Mouse (Mus musculus) liver, embryonic 15.5 days (tissue): ENCODE results near the gene Lipe. TPM values are rescaled to one million over a fixed set of nuclear protein-coding genes. Genes with fewer than 3 reads are reported as not detected.
"Not testable (repeated sequence)": the region's sequence is repeated elsewhere in the genome, so short reads cannot be mapped to it uniquely, and the experiment has no call there.

ENCODE experiments used
- ATAC-seq: fragments of 200-750 bp; cut with Nextera tagmentation; 2 replicates; pipeline ENCODE4 v1.8.0; 2017; ENCODE audit warnings: moderate number of reproducible peaks, mild to moderate bottlenecking, moderate library complexity; ENCODE audit not compliant: insufficient read depth
- H3K27ac ChIP-seq: fragments of 300-500 bp; sonication (generic); replicated peaks from 2 replicates; pipeline ENCODE4 v1.5.1; 2015; ENCODE audit warnings: mild to moderate bottlenecking, inconsistent platforms
- H3K27me3 ChIP-seq: fragments of 300-500 bp; sonication (generic); 2 replicates; pipeline ENCODE4 v1.6.1; 2015; ENCODE audit warnings: mild to moderate bottlenecking, inconsistent platforms
- H3K36me3 ChIP-seq: fragments of 300-500 bp; sonication (generic); replicated peaks from 2 replicates; pipeline ENCODE4 v1.6.1; 2015; ENCODE audit warnings: moderate library complexity, mild to moderate bottlenecking, inconsistent platforms
- H3K4me1 ChIP-seq: fragments of 300-500 bp; sonication (generic); replicated peaks from 2 replicates; pipeline ENCODE4 v1.6.1; 2015; ENCODE audit warnings: inconsistent platforms
- H3K4me2 ChIP-seq: fragments of 300-500 bp; sonication (generic); 2 replicates; pipeline ENCODE4 v1.6.1; 2015; ENCODE audit warnings: moderate library complexity, mild to moderate bottlenecking, inconsistent platforms
- H3K4me3 ChIP-seq: fragments of 300-500 bp; sonication (generic); replicated peaks from 2 replicates; pipeline ENCODE4 v1.5.1; 2015; ENCODE audit warnings: mild to moderate bottlenecking, inconsistent platforms
- H3K9ac ChIP-seq: fragments of 300-500 bp; sonication (generic); 2 replicates; pipeline ENCODE4 v1.6.1; 2015; ENCODE audit warnings: moderate library complexity, mild to moderate bottlenecking, inconsistent platforms
- H3K9me3 ChIP-seq: fragments of 300-500 bp; sonication (generic); replicated peaks from 2 replicates; pipeline ENCODE4 v1.6.1; 2016; ENCODE audit warnings: inconsistent platforms
- WGBS: fragments of 180-500 bp; shearing (Covaris S2); methylation state at CpG from one replicate; pipeline ENCODE4 v1.1.7; 2015; ENCODE audit warnings: mixed read lengths; ENCODE audit not compliant: insufficient replicate concordance; 5-methylcytosine and 5-hydroxymethylcytosine counted together
- polyA plus RNA-seq: library from polyadenylated mRNA; unstranded; fragments of >200 nt; fragmentation: Nextera tagmentation; extraction: Ambion mirVana; gene quantifications from 2 replicates; pipeline ENCODE4 v1.2.1, GENCODE M21; 2015

Lipe gene
- polyA plus RNA-seq, 1 experiment from 2014 or later = 3.4 TPM

GRCm38 (mm10) chr7:25411861-25412260 lies 13.4 kb upstream of the Lipe start:
- Histone ChIP-seq H3K27ac (no peak overlapping the region), H3K27me3 (no peaks in the 10 kb centered on the region), H3K36me3 (no peaks in the 10 kb centered on the region), H3K9me3 (no peaks in the 10 kb centered on the region), H3K4me2 (no peak overlapping the region), H3K9ac (no peak overlapping the region), H3K4me3 (no peak overlapping the region), H3K4me1 (0 out of 2 replicates have a peak, but pooled peaks cover 4% of the 10 kb centered on the region)
- WGBS = 54% methylated on average over 3 of the region's 3 CpGs
- no peak for ATAC-seq

- H3K4me3 ChIP-seq = no peak overlapping the region
- H3K27ac ChIP-seq = no peak overlapping the region
- 0 out of 2 replicates have a peak, but pooled peaks cover 4% of the 10 kb centered on the region for H3K4me1 ChIP-seq
- H3K36me3 ChIP-seq = no peaks in the 10 kb centered on the region
- H3K9me3 ChIP-seq = no peaks in the 10 kb centered on the region
- no peak overlapping the region for H3K9ac ChIP-seq
- no peak overlapping the region for H3K4me2 ChIP-seq
- 54% methylated on average over 1 of the region's 1 CpGs for WGBS
- no peaks in the 10 kb centered on the region for H3K27me3 ChIP-seq
- ATAC-seq = no peak
Measured at GRCm38 (mm10) chr7:25410969-25411615, 12.6 kb upstream of the Lipe start.

- H3K36me3 ChIP-seq = no peaks in the 10 kb centered on the region
- no peak for ATAC-seq
- no peak overlapping the region for H3K4me3 ChIP-seq
- H3K27me3 ChIP-seq = no peaks in the 10 kb centered on the region
- H3K27ac ChIP-seq = no peak overlapping the region
- no peak overlapping the region for H3K4me2 ChIP-seq
- no peak overlapping the region for H3K9ac ChIP-seq
- WGBS = 41% methylated on average over 4 of the region's 4 CpGs
- H3K4me1 ChIP-seq = no peaks in the 10 kb centered on the region
- H3K9me3 ChIP-seq = no peaks in the 10 kb centered on the region
Measured at GRCm38 (mm10) chr7:25409114-25409760, 10.7 kb upstream of the Lipe start.

GRCm38 (mm10) chr7:25406468-25406867 lies 8.0 kb upstream of the Lipe start:
- WGBS = 70% methylated on average over 7 of the region's 7 CpGs
- no peak overlapping the region for H3K27ac ChIP-seq
- no peak for ATAC-seq
- H3K9ac ChIP-seq = no peak overlapping the region
- H3K27me3 ChIP-seq = no peaks in the 10 kb centered on the region
- no peak overlapping the region for H3K4me2 ChIP-seq
- no peaks in the 10 kb centered on the region for H3K9me3 ChIP-seq
- H3K36me3 ChIP-seq = no peaks in the 10 kb centered on the region
- peaks cover 18% of the 10 kb centered on the region for H3K4me1 ChIP-seq
- H3K4me3 ChIP-seq = no peak overlapping the region

- WGBS = 0% methylated on average over 2 of the region's 2 CpGs
- H3K36me3 ChIP-seq = no peaks in the 10 kb centered on the region
- peak; percentile 65 for ATAC-seq
Measured at GRCm38 (mm10) chr7:25402671-25403101, 4.2 kb upstream of the Lipe start.

GRCm38 (mm10) chr7:25401986-25402385 lies 3.5 kb upstream of the Lipe start:
- no peak for ATAC-seq
- no peak overlapping the region for H3K4me2 ChIP-seq
- no peak overlapping the region for H3K9ac ChIP-seq
- no peaks in the 10 kb centered on the region for H3K36me3 ChIP-seq
- H3K9me3 ChIP-seq = no peaks in the 10 kb centered on the region
- H3K27ac ChIP-seq = no peak overlapping the region
- no peaks in the 10 kb centered on the region for H3K27me3 ChIP-seq
- peaks cover 18% of the 10 kb centered on the region for H3K4me1 ChIP-seq
- no peak overlapping the region for H3K4me3 ChIP-seq
- WGBS = 59% methylated on average over 5 of the region's 5 CpGs

More at GRCm38 (mm10) chr7:25402671-25403101, 4.2 kb upstream of the Lipe start:
- Histone ChIP-seq H3K9me3 (no peaks in the 10 kb centered on the region), H3K4me3 (no peak overlapping the region), H3K4me2 (no peak overlapping the region), H3K9ac (no peak overlapping the region), H3K27ac (no peak overlapping the region), H3K4me1 (peaks cover 18% of the 10 kb centered on the region), H3K27me3 (no peaks in the 10 kb centered on the region)

- Histone ChIP-seq H3K27me3 (no peaks in the 10 kb centered on the region), H3K27ac (no peak overlapping the region), H3K4me1 (peaks cover 20% of the 10 kb centered on the region), H3K36me3 (no peaks in the 10 kb centered on the region), H3K4me2 (no peak overlapping the region), H3K4me3 (no peak overlapping the region), H3K9me3 (no peaks in the 10 kb centered on the region), H3K9ac (no peak overlapping the region)
- ATAC-seq = no peak
- WGBS = 62% methylated on average over 2 of the region's 2 CpGs
Measured at GRCm38 (mm10) chr7:25401551-25401950, 3.0 kb upstream of the Lipe start.

DNA sequence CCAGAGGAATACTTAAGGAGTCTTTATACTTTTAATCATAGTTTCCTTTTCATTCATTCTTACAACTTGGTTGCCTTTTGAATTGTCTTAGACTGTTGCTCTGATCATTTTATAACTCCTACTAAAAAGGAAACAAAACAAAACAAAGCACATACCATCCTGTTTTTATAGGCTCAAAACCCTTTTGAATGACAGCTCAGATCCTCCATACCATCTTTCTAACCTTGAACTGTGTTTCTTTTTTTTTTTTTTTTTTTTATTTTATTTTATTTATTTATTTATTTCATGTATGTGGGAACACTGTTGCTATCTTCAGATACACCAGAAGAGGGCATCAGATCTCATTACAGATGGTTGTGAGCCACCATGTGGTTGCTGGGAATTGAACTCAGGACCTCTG lies 518 bp upstream of the Lipe start:
- H3K27ac ChIP-seq, H3K4me2 ChIP-seq, H3K9me3 ChIP-seq, H3K9ac ChIP-seq, H3K27me3 ChIP-seq, ATAC-seq, H3K36me3 ChIP-seq, H3K4me3 ChIP-seq: not testable (repeated sequence)
- peaks cover 45% of the 10 kb centered on the region for H3K4me1 ChIP-seq

DNA sequence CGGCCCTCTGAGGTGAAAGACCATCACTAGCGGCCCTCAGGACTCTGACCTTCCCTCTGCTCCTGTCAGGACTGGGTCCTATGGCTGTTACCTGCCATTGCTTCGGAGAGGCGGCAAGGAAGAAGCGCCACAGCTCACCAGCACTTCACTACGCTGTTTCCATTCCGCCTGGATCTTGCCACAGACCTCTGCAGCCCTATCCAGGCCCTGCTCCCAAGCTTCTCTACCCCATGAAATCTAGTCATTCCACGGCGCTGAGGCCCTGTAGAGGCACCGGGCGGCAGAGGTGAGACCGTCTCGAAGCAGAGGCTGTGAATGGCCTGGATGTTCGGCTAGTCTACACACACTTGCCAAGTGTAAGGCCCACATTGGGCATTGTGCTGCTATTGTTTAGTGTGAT lies 1.9 kb downstream of the Lipe start:
- no peak overlapping the region for H3K4me3 ChIP-seq
- H3K27ac ChIP-seq = no peak overlapping the region
- WGBS = 88% methylated on average over 14 of the region's 14 CpGs
- no peak for ATAC-seq
- no peak overlapping the region for H3K9ac ChIP-seq
- H3K27me3 ChIP-seq = no peaks in the 10 kb centered on the region
- H3K36me3 ChIP-seq = no peaks in the 10 kb centered on the region
- peaks cover 42% of the 10 kb centered on the region for H3K4me1 ChIP-seq
- 0 out of 2 replicates have a peak overlapping the region, but pooled peaks have one; percentile 97 for H3K4me2 ChIP-seq
- H3K9me3 ChIP-seq = no peaks in the 10 kb centered on the region

GRCm38 (mm10) chr7:25395558-25396521 lies 2.7 kb downstream of the Lipe start:
- H3K9ac ChIP-seq = peak overlapping the region; percentile 63
- no peaks in the 10 kb centered on the region for H3K36me3 ChIP-seq
- H3K4me3 ChIP-seq = peak overlapping the region; percentile 69
- 4% methylated on average over 52 of the region's 52 CpGs for WGBS
- no peaks in the 10 kb centered on the region for H3K9me3 ChIP-seq
- peak overlapping the region; percentile 57; the same call in 1 of the 2 replicates for H3K27ac ChIP-seq
- ATAC-seq = peak; percentile 90
- peak overlapping the region; percentile 97 for H3K4me2 ChIP-seq
- no peaks in the 10 kb centered on the region for H3K27me3 ChIP-seq
- peaks cover 50% of the 10 kb centered on the region for H3K4me1 ChIP-seq

DNA sequence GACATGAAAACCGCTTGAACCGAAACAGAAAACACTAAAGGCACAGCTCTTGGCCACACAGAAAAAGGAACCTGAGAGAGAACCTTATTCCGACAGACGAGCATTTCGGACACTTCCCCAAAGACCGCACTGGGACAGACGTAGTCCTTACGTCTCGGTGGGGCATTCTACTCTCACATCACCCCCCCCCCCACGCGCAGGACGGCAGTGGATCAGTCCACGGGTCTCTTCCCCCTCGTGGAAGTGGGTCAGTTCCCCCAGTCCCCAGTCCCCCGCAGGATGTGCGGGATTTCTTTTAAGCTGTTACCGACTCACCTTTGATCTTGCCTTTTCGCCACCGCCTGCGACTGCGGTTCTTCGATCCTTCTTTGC lies 3.3 kb downstream of the Lipe start:
- 1% methylated on average over 22 of the region's 22 CpGs for WGBS
- ATAC-seq = peak; percentile 25
- peak overlapping the region; percentile 53; the same call in 1 of the 2 replicates for H3K27ac ChIP-seq

More for the DNA sequence above, 3.3 kb downstream of the Lipe start:
- Histone ChIP-seq H3K36me3 (no peaks in the 10 kb centered on the region), H3K4me2 (peak overlapping the region; percentile 97), H3K9ac (peak overlapping the region; percentile 63), H3K27me3 (no peaks in the 10 kb centered on the region), H3K4me3 (peak overlapping the region; percentile 69), H3K4me1 (peaks cover 57% of the 10 kb centered on the region), H3K9me3 (no peaks in the 10 kb centered on the region)
